Mouse (Mus musculus) liver, postnatal 0 days (tissue): ENCODE measurements around the gene 9130230L23Rik.

Experiments
- CTCF ChIP-seq: sonication (generic); IDR thresholded peaks from 2 replicates; pipeline ENCODE4 v1.5.1; 2016; ENCODE audit warnings: antibody characterized with exemption, low read depth
- EP300 ChIP-seq: IDR thresholded peaks from 2 replicates; pipeline ENCODE4 v1.6.1; 2016; ENCODE audit warnings: antibody characterized with exemption, low read depth, mild to moderate bottlenecking

DNA sequence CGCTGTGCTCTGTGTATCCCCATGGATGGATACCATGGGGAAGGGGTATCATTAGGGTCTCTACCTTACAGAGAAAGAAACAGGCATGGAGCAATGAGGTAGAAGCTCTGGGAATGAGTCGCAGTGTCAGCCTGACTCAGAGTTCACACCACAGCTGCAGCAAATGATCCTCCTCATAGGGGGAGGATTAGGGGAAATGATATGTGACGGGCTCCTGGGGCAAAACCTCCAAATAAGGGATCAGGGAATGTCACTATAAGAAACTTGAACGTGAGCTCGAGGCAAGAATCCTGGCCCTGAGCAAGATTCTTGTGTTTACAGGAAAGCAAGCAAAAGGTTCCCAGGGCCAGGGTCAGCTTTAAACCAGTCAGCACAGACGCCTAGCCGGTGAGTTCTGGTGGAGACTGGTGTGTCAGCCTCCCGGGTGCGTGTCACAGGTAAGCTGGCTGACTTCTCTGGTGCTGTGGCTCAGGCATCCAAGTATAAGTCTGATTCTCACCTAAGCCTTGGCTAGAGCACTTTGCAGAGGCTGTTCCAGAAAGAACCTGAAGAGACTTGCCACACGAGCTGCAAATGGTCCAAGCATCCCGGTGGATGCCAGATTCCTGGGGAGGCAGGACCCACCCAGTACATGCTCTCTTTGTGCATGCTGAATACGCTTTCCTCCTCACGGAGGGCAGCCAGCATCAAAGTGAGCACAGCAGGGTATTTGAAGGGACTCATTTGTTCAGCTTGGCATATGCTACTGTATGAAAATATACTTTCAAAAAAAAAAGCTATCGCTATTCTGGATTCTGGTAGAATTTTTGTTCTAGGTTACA lies 30.5 kb upstream of the 9130230L23Rik start:
- TF ChIP-seq CTCF, result no peak
- no peak for TF ChIP-seq EP300
